Mouse (Mus musculus) common myeloid progenitor, adult 5-6 weeks (primary cell): ENCODE results near the gene Abcc8. TPM values are rescaled to one million over a fixed set of nuclear protein-coding genes. Genes with fewer than 3 reads are reported as not detected.

Experiments used
- ATAC-seq: replicated peaks from 2 replicates; pipeline ENCODE4 v1.8.0; 2016; ENCODE audit warnings: low read depth, mild to moderate bottlenecking, moderate TSS enrichment, inconsistent platforms; ENCODE audit not compliant: poor library complexity, severe bottlenecking
- total RNA-seq: library from RNA; stranded (forward); fragments of 200-1000, 187-1606 nt; gene quantifications from 2 replicates; pipeline ENCODE4 v1.2.3, GENCODE M21; 2017

Abcc8 gene
- total RNA-seq, 1 experiment from 2014 or later, result not detected

GRCm38 (mm10) chr7:46113435-46113834, 66.4 kb downstream of the Abcc8 start:
- no peak for ATAC-seq

DNA sequence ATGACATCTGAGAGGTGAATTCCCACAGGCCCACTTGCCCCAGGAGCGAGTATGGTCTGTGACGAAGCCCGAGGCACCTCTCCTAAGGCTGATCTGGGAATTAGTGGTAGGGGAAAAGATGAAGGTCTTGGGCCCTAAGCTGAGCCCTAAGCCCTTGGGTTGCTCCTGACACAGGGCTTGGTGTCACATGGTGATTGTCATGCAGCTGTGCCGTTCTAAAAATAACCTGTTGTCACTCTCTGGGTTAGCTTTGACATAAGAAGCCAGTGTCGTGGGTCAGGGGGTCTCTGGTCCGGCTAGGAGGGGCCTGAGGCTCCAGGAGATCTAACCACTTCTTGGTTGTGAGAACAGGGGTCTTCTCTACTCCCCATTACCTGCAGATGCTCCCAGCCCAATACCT, 67.9 kb downstream of the Abcc8 start:
- no peak for ATAC-seq

DNA sequence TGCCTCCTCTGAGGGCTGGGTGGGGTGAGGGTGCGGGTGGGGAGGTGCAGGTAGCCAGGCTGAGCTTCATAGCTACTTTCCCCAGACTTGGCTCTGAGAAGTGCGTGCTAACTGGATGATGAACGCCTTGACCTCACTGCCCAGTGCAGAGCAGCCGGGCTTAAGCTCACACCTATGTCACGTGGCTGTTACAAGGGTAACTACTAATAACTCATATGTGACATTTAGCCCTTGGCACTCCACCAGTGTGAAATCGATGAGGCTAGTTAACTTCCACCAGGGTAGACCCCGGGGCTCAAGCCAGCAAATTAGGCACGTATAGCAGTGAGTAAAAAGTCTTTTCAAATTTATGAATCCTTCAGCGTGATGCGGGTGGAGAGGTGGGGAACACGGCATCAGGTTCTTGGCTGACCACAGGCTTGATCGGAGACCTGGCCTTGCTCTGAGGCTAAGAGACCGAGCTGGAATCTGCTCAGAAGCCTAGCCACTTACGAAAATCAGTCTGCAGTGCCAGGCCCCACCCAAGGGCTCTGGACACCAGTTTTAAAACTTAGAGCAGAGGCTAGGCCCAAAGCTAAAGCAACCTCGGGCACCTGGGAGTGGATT, 68.5 kb downstream of the Abcc8 start:
- ATAC-seq, result no peak

GRCm38 (mm10) chr7:46110079-46110478, 69.8 kb downstream of the Abcc8 start:
- ATAC-seq, result no peak

GRCm38 (mm10) chr7:46105484-46105883, 74.3 kb downstream of the Abcc8 start:
- no peak for ATAC-seq

DNA sequence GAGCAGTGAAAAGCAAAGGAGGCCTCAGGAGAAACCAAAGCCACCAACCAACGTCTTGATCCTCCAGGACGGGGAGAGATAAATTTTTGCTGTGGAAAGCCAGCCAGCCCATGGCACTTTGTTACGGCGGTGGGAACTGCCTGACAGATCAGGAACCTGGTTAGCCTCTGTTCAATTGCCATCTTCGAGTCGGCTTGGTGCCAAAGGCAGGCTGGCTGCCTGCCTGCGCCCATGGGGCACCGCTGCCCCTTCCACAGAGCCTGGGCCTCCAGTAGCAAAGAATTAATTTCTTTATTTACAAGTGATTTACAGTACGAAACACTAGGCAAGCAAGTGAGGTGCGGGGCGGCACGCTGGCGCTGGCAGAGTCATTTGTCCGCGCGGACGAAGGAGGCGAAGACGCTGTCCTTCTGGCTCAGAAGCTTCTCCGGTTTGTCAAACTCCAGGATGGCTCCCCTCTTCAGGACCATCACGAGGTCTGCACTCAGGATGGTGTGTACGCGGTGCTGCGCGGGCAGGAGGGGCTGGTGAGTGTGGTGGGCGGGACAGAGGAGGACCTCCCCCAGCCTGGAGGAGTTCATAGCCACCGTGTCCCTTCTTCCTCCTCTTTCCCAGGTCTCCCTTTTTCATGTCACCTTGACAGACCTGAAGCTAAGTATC, 75.4 kb downstream of the Abcc8 start:
- ATAC-seq, result no peak

DNA sequence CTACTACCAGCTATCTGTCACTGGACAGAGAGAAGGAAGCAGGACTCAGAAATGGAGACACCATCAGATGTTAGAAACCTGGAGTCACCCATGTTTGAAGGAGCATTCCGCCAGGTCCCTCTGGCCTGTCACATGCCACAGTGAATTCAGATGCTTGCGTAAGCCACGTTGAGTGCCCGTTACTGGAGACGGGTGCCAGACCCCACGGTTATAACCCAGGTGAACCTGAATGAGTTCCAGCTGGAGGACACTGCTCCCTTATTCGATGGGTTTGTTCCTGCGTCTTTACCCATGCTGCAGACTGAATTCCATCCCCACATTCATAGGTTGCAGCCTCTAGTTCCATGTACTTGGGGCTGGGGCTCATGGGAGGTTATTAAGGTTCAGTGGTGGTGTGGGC, 76.1 kb downstream of the Abcc8 start:
- ATAC-seq, result no peak

- no peak for ATAC-seq
Measured at GRCm38 (mm10) chr7:46103075-46103591, 76.7 kb downstream of the Abcc8 start.

GRCm38 (mm10) chr7:46100563-46100962, 79.3 kb downstream of the Abcc8 start, which contains the start of gene Kcnj11:
TSS of gene Kcnj11 (minus strand) at chr7:46100764.
- ATAC-seq, result peak; percentile 74

DNA sequence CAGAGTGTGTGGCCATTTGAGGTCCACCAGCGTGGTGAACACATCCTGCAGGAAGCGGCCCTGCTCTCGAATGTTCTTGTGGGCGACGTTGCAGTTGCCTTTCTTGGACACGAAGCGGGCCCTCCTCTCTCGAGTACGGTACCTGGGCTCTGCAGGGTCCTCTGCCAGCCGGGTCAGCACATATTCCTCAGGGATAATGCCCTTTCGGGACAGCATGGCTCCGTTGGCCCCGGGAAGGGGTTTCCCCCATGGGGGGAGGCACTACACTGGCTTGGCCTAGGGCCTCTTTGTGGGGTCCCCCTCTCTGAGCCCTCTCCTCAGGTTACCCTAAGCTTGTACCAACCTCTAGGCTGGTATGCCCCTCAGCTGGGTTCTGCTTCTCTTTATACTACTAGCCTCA, 80.2 kb downstream of the Abcc8 start:
- no peak for ATAC-seq

DNA sequence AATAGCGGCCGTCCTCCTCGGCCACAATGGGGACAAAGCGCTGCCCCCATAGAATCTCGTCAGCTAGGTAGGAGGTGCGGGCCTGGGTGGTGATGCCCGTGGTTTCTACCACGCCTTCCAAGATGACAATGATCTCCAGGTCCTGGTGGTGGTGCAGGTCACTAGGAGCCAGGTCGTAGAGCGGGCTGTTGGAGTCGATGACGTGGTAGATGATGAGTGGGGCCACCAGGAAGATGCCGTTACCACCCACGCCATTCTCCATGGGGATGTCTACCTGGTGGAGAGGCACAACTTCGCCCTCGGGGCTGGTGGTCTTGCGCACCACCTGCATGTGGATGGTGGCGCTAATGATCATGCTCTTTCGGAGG, 80.9 kb downstream of the Abcc8 start:
- ATAC-seq, result no peak

- no peak for ATAC-seq
Measured at GRCm38 (mm10) chr7:46098221-46098918, 81.5 kb downstream of the Abcc8 start.

DNA sequence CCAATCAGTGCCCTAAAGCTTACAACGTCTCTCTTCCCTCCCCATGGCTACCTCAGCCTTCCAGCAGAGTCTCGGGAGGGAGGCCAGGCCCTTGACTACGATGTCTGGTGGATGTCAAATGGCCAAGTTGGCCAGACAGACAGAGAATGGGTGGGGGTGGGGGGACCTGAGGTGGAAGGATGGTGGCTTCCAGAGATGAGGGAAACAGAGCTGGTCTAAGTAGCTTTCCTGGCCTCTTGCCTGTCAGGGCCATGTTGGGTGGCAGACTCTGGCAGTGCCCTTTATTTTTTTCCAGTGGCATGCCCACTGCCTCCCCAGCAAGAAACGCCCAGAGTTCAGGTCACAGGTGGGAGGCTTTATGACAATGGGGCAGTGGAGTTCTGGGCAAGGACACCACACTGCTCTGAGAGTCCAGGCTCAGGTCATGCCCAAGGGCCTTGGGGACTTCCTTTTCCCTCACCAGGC, 82.5 kb downstream of the Abcc8 start:
- ATAC-seq, result no peak

- ATAC-seq, result peak; percentile 79
Measured at GRCm38 (mm10) chr7:46096136-46096535, 83.7 kb downstream of the Abcc8 start.

GRCm38 (mm10) chr7:46092803-46093202, 87.0 kb downstream of the Abcc8 start:
- ATAC-seq, result no peak

- ATAC-seq, result no peak
Measured at GRCm38 (mm10) chr7:46088241-46088640, 91.6 kb downstream of the Abcc8 start.

- no peak for ATAC-seq
Measured at GRCm38 (mm10) chr7:46086378-46086777, 93.5 kb downstream of the Abcc8 start.

DNA sequence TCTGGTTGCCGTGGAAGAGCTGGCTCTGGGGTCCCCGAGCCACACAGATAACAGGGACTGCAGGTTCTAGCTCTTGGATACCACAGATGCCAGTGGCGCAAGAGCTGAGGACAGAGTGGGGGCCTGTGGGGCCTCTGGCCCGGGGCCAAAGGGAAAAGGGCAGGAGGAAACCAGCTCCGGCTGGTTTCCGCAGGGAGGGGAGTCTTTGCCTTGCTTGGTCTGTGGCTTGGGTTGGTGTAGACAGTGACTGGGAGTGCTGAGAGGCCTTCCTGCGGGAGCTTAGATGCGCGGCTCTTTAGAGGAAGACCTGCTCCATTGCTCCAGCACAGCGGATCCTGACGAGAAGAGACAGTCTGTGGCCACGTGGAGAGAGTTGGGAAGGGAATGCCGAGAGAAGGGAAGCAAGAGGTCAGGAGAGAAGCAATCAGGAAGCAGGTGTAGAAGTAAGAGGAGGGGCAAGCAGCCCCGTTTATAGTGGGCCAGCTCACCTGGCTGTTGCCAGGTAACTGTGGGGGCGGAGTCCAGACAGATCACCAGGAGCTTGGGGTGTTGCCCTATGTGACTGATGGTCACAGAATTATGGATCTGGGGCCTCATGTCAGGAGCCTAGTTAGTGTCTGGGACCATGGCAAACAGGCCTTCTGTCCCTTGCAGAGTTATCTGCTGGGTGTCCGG, 94.9 kb downstream of the Abcc8 start:
- ATAC-seq, result peak; percentile 63

DNA sequence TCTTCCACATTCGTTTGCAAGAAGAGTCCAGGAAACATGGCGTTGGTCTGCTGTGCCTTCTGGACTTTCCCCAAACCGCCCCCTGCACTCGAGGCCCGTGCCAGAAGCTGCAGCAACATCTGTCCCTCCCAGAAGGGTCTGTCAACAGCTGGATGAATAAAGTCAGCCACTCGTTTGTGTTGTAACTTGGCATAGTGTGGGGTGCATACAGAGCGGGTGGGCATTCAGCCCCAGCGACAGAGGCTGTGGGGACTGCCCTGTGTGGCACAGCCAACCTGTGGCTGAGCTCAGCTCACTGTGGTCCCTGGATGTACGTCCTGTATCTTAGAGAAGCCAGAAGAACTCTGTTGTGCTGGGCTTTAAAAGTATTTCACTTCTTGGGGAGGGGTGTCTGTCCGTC, 95.8 kb downstream of the Abcc8 start:
- no peak for ATAC-seq

GRCm38 (mm10) chr7:46077675-46078074, 102.2 kb downstream of the Abcc8 start:
- no peak for ATAC-seq

- ATAC-seq, result no peak
Measured at GRCm38 (mm10) chr7:46076844-46077243, 103.0 kb downstream of the Abcc8 start.
